Mouse (Mus musculus) midbrain, embryonic 16.5 days (tissue): ENCODE measurements around the gene Sfi1. TPM values are rescaled to one million over a fixed set of nuclear protein-coding genes. Genes with fewer than 3 reads are reported as not detected.
A peak's percentile ranks its signal among the peaks of the same experiment; 100 is the strongest.
"Not testable (repeated sequence)": the region's sequence is repeated elsewhere in the genome, so short reads cannot be mapped to it uniquely, and the experiment has no call there.

ENCODE experiments used
- ATAC-seq: fragments of 200-750 bp; cut with Nextera tagmentation; 2 replicates; pipeline ENCODE4 v1.8.0; 2017; ENCODE audit warnings: moderate TSS enrichment
- H3K27ac ChIP-seq: fragments of 300-500 bp; sonication (generic); 2 replicates; pipeline ENCODE4 v1.5.1; 2014; ENCODE audit warnings: mild to moderate bottlenecking, low read length, mixed read lengths
- H3K27me3 ChIP-seq: fragments of 300-500 bp; sonication (generic); 2 replicates; pipeline ENCODE4 v1.6.1; 2014; ENCODE audit warnings: low read depth, low read length, mixed read lengths; ENCODE audit not compliant: control insufficient read depth, insufficient read depth
- H3K36me3 ChIP-seq: fragments of 300-500 bp; sonication (generic); 2 replicates; pipeline ENCODE4 v1.6.1; 2014; ENCODE audit warnings: mild to moderate bottlenecking, low read length, moderate library complexity, mixed read lengths; ENCODE audit not compliant: control insufficient read depth, insufficient read depth
- H3K4me1 ChIP-seq: fragments of 300-500 bp; sonication (generic); 2 replicates; pipeline ENCODE4 v1.6.1; 2014; ENCODE audit warnings: mild to moderate bottlenecking, low read length, mixed read lengths; ENCODE audit not compliant: control insufficient read depth, insufficient read depth
- H3K4me2 ChIP-seq: fragments of 300-500 bp; sonication (generic); 2 replicates; pipeline ENCODE4 v1.6.1; 2014; ENCODE audit warnings: mild to moderate bottlenecking, low read length, mixed read lengths
- H3K4me3 ChIP-seq: fragments of 300-500 bp; sonication (generic); 2 replicates; pipeline ENCODE4 v1.5.1; 2014; ENCODE audit warnings: low read depth, mild to moderate bottlenecking, low read length, moderate library complexity, mixed read lengths
- H3K9ac ChIP-seq: fragments of 300-500 bp; sonication (generic); 2 replicates; pipeline ENCODE4 v1.6.1; 2014; ENCODE audit warnings: low read depth, low read length, mixed read lengths
- H3K9me3 ChIP-seq: fragments of 300-500 bp; sonication (generic); replicated peaks from 2 replicates; pipeline ENCODE4 v1.6.1; 2014; ENCODE audit warnings: mild to moderate bottlenecking, low read length, mixed read lengths; ENCODE audit not compliant: control insufficient read depth, poor library complexity, severe bottlenecking
- WGBS: fragments of 180-500 bp; shearing (Covaris S2); extraction: QIAGEN DNeasy Blood & Tissue Kit; methylation state at CpG from one replicate; pipeline ENCODE4 v1.1.7; 2014; 5-methylcytosine and 5-hydroxymethylcytosine counted together
- polyA plus RNA-seq: library from polyadenylated mRNA; unstranded; fragments of >200 nt; fragmentation: Nextera tagmentation; extraction: Ambion mirVana; gene quantifications from 2 replicates; pipeline ENCODE4 v1.2.1, GENCODE M21; 2015

The Sfi1 gene
- polyA plus RNA-seq, 1 experiment from 2014 or later, result 19.4 TPM

- H3K4me1 ChIP-seq, ATAC-seq, H3K4me3 ChIP-seq, H3K27ac ChIP-seq, H3K36me3 ChIP-seq, H3K9me3 ChIP-seq, H3K9ac ChIP-seq, H3K4me2 ChIP-seq, H3K27me3 ChIP-seq: not testable (repeated sequence)
Measured at GRCm38 (mm10) chr11:3140967-3141535, 52.2 kb downstream of the Sfi1 start.

- not testable (repeated sequence) for ATAC-seq, H3K4me2 ChIP-seq, H3K27me3 ChIP-seq, H3K4me1 ChIP-seq, H3K9me3 ChIP-seq, H3K9ac ChIP-seq, H3K27ac ChIP-seq, H3K4me3 ChIP-seq, H3K36me3 ChIP-seq
- 89% methylated on average over 2 of the region's 2 CpGs for WGBS
Measured at GRCm38 (mm10) chr11:3138323-3138722, 54.9 kb downstream of the Sfi1 start.

- not testable (repeated sequence) for H3K27me3 ChIP-seq, H3K4me3 ChIP-seq, H3K4me1 ChIP-seq, H3K36me3 ChIP-seq, ATAC-seq, H3K27ac ChIP-seq, H3K9ac ChIP-seq, H3K4me2 ChIP-seq, H3K9me3 ChIP-seq
- 92% methylated on average over 4 of the region's 4 CpGs for WGBS
Measured at GRCm38 (mm10) chr11:3137279-3137678, 56.0 kb downstream of the Sfi1 start.

GRCm38 (mm10) chr11:3135956-3136355, 57.3 kb downstream of the Sfi1 start:
- H3K4me2 ChIP-seq, H3K27ac ChIP-seq, ATAC-seq, H3K27me3 ChIP-seq, H3K9ac ChIP-seq, H3K4me1 ChIP-seq, H3K9me3 ChIP-seq, H3K36me3 ChIP-seq, H3K4me3 ChIP-seq: not testable (repeated sequence)
- 86% methylated on average over 3 of the region's 3 CpGs for WGBS

- H3K4me2 ChIP-seq, H3K27ac ChIP-seq, H3K4me1 ChIP-seq, ATAC-seq, H3K9me3 ChIP-seq, H3K4me3 ChIP-seq, H3K27me3 ChIP-seq, H3K9ac ChIP-seq, H3K36me3 ChIP-seq: not testable (repeated sequence)
- WGBS, result 100% methylated on average over 3 of the region's 7 CpGs
Measured at GRCm38 (mm10) chr11:3135391-3135790, 57.9 kb downstream of the Sfi1 start.

- ATAC-seq, result peak; percentile 16; the same call in 1 of the 2 replicates
- H3K4me1 ChIP-seq, H3K4me3 ChIP-seq, H3K27ac ChIP-seq, H3K27me3 ChIP-seq, H3K9me3 ChIP-seq, H3K9ac ChIP-seq, H3K36me3 ChIP-seq, H3K4me2 ChIP-seq: not testable (repeated sequence)
- no CpG with 5 or more reads among the region's 4 CpGs for WGBS
Measured at GRCm38 (mm10) chr11:3133360-3133759, 59.9 kb downstream of the Sfi1 start.

- 81% methylated on average over 3 of the region's 3 CpGs for WGBS
Measured at GRCm38 (mm10) chr11:3132957-3133356, 60.3 kb downstream of the Sfi1 start.

GRCm38 (mm10) chr11:3132001-3132400, 61.3 kb downstream of the Sfi1 start:
- H3K27me3 ChIP-seq, H3K27ac ChIP-seq, H3K4me2 ChIP-seq, H3K9ac ChIP-seq, H3K4me3 ChIP-seq, H3K36me3 ChIP-seq, H3K4me1 ChIP-seq: not testable (repeated sequence)
- ATAC-seq, result peak; percentile 16
- 92% methylated on average over 8 of the region's 10 CpGs for WGBS
- H3K9me3 ChIP-seq, result peaks cover 11% of the 10 kb centered on the region

More at GRCm38 (mm10) chr11:3132957-3133356, 60.3 kb downstream of the Sfi1 start:
- not testable (repeated sequence) for H3K36me3 ChIP-seq, H3K27me3 ChIP-seq, H3K9me3 ChIP-seq, H3K4me1 ChIP-seq, H3K4me3 ChIP-seq, H3K27ac ChIP-seq, H3K4me2 ChIP-seq, H3K9ac ChIP-seq
- peak; percentile 1; the same call in 1 of the 2 replicates for ATAC-seq

- H3K27ac ChIP-seq, H3K4me2 ChIP-seq, ATAC-seq, H3K27me3 ChIP-seq, H3K4me1 ChIP-seq, H3K9ac ChIP-seq, H3K4me3 ChIP-seq, H3K36me3 ChIP-seq: not testable (repeated sequence)
- WGBS, result 90% methylated on average over 5 of the region's 8 CpGs
- H3K9me3 ChIP-seq, result peaks cover 11% of the 10 kb centered on the region
Measured at GRCm38 (mm10) chr11:3129852-3130251, 63.4 kb downstream of the Sfi1 start.
